Mouse (Mus musculus) cerebellum, adult (tissue): ENCODE results near the gene Ephb1.

Experiments
- ATAC-seq: cut with Nextera tagmentation; 2 replicates; pipeline ENCODE4 v1.9.2; 2017; ENCODE audit warnings: mild to moderate bottlenecking, moderate library complexity, mixed read lengths; ENCODE audit not compliant: insufficient number of reproducible peaks, low FRiP score, low TSS enrichment

Ephb1 gene

DNA sequence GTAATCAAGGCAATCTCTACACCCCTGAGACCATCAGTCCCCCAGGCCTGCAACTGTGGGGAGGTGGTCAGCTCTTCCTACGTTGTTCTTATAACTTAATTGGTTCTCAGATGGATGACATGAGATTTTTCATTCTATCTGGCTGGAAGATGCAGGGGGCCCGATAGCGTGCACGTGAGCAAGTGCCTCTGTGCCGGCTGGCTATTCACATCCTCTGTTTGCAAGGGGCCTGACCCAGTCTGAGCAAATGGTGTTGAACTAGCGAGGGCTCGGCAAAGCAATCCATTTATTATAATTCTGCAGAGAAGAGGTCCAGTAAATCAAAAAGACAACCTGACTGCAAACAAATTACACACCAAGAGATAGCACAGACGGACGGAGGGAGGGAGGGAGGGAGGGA lies 93.0 kb downstream of the Ephb1 start:
- no peak for ATAC-seq

GRCm38 (mm10) chr9:102256407-102256806 lies 98.1 kb downstream of the Ephb1 start:
- no peak for ATAC-seq

DNA sequence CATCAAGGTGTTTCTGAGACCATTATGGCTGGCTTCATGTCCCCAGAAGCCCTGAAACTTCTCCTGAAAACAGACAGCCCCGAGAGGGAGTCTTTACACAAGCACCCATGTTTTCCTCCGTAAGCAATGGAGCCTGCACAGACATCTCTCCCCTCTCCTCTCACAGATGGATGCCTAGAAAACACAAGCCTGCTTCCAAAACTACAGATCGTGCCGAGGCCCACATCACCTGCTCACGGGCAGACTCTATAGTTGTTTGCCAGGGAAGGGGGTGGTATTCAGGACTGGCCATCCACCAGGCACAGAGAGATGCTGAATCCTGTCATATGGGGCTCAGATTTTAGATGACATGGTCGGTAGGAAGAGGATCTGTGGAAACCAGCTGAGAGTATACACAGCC lies 98.7 kb downstream of the Ephb1 start:
- ATAC-seq: no peak

DNA sequence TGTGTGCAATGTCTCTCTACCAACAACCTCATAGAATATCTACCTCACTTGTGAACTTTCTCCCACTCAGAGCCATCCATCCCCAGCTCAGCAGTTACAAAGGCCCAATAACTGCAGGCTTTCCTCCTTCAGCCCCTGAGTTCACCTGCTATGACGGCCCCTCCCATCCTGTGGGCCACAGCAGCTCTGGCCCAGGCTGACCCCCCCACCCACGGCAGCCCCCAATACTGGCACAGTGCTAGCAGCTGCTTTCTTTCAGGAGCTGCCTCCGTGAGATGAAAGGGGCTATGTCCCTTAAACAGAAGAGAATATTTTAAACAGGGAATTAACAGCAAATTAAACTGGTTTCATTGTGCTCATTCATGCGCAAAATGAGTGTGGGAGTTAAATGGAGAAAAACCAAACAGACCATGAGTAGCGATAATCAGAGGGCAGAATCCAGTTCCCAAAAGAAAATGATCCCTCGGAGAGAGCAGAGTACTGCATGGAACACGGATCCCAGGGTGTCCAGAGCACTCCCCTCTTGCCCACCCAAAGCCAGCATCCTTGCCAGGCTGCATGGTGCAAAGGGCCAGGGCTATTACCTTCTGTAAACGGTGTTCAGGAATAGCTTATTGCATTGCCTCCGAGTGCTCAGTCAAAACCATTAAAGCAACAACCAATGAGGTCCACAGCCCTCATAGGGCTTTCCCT lies 105.2 kb downstream of the Ephb1 start:
- no peak for ATAC-seq

DNA sequence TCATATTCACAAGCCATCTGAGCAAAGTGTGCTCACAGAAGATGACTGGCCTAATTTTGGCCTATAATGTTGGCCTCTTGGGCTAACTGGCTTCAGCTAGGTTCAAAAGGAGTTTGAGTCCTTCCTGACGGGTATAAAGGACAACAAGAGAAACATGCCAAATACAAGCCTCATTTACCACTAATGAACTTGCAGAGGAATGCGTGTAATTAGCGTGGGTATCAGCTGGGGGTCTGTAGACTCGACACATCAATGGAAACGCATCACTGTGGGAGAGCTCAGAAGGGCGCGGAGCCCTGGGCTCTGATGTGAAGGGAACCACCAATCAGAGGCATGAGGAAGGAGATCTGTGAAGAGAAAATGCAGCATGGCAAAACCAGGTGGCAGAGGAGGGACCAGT lies 108.9 kb downstream of the Ephb1 start:
- ATAC-seq: no peak

GRCm38 (mm10) chr9:102243296-102243695 lies 111.2 kb downstream of the Ephb1 start:
- ATAC-seq: no peak

GRCm38 (mm10) chr9:102241546-102241945 lies 112.9 kb downstream of the Ephb1 start:
- no peak for ATAC-seq

DNA sequence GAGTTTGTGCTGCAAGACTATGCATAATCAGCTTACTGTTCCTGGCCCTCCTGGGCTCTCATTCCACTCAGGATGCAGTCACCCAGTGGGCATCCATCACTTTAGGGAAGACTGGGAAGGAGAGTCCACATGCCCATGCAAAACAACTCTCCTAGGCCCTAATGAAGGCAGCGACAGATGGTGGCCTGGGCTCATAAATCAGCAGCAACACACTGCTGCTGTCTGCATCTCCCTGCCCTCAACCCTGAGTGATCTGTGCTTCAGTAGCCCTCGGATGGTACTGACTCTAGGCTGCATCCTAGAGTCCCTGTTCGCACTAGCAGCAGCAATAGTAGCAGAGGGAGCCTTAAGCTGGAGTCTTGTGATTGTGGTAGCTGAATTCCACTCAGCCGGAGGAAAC lies 114.3 kb downstream of the Ephb1 start:
- ATAC-seq: no peak

DNA sequence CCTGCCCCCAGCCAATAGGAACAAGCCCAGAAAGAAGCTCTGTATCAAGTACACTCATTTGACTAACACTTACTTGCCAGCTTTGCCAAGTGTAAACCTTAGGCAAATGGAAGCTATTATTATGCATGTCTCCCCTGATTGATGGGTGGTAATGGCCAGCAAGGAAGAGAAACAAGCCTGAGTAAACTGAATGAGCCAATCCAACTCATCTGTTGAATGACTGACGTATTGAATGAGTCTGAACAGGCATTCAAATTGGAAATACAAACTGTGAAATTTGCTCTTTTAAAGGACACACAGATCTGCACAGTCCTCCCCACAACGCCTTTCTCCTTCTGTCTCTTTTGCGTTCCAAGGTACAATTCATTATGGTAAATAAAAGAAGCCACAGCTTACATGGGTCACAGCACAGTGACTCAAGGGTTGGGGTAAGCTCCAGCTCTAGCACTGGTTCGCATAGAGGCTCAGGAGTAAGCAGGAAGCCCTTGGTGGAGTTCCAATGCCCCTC lies 119.0 kb downstream of the Ephb1 start:
- no peak for ATAC-seq

DNA sequence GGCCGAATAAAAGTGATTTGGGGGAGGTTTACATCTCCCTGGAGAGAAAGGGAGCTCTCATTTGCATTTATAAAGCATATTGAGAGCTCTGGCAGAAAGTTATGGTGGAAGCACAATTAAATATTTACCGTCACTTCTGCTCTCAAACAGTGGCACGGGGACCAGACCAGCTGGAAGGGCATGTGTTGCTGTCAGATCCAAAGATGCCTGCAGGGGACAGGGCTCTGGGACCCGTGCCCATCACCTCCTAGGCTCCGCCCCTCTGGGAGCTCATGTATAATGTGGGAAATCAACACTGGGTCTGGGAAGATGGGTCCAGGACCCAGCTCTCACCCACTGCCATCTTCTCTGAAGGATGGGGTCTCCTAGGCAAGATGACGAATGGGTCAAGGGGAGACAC lies 123.2 kb downstream of the Ephb1 start:
- peak; percentile 49; the same call in 1 of the 2 replicates for ATAC-seq

DNA sequence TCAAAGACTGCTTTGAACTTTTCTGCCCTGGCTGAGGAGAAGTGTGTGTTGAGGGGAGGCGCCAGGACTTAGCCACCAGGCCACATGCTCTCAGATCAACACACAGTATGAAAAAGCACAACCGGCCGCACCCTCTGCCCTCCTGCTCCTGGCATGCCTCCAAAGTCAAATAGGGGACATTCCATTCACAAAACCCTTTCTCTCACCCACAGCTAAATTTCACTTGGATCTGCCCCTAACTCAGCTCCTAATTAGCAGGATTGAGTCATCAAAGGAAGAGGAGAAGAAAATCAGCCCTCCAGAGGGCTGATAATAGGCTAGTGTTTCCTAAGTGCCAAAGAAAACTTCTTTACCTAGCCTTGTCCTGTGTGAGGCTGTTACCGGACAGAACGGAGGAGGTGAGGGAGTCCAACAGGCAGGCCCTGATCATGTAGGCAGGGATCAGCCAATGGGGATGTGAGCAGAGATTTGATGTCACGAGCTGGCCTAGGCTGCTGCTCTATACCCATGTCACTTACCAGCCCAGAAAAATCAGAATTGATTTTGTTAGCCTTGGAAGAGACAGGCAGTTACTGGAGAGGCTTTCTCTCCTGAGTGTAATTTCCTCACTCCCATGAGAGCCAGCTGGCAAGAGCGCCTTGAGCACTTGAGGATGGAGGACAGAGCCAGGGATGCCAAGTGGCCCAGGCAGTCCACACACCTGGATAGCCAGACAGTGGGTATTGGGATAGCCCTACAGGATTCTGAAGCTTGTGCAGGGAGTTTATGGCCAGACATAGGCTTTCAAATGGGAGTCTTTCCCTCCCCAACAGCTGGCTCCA lies 137.5 kb downstream of the Ephb1 start:
- no peak for ATAC-seq

- ATAC-seq: no peak
Measured at GRCm38 (mm10) chr9:102212036-102212383, 142.5 kb downstream of the Ephb1 start.

- ATAC-seq: no peak
Measured at GRCm38 (mm10) chr9:102211296-102212035, 143.0 kb downstream of the Ephb1 start.

DNA sequence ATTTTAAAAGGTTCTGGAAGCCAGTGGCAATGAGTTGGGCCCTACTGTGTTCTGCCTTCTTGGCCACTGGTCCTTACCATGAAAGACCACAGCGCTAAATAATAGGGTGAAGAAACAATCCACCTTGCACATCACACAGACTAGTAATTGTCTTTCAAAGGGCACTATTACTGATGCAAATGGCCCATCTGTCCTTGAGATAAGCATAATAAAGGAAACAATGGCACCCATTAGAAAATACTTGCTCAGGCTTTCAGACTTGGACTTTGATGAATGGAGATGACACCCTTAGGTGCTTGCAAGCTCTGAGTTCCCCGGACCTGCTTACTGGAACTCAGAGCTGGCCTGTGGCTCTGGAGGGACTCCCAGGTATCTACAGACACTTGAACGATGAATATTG lies 149.0 kb downstream of the Ephb1 start:
- no peak for ATAC-seq

DNA sequence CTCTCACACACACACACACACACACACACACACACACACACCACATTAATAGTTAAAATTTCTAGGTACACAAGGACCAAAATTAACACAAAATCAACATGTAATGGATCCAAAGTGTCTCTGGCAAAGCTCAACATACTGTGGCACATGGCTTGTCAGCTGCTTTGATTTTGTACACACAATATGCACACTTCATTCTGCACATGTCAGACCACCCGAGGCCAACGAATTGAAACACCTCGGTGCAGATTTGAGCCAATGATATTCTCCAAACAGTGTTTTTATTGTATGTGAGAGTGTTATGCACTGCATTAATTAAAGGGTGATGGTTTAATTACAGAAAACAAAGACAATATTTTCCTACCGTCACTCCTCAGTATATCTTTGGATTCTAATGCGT lies 152.6 kb downstream of the Ephb1 start:
- ATAC-seq: no peak

- no peak for ATAC-seq
Measured at GRCm38 (mm10) chr9:102196856-102197255, 157.6 kb downstream of the Ephb1 start.

- no peak for ATAC-seq
Measured at GRCm38 (mm10) chr9:102194063-102194462, 160.4 kb downstream of the Ephb1 start.

- no peak for ATAC-seq
Measured at GRCm38 (mm10) chr9:102192724-102193685, 161.5 kb downstream of the Ephb1 start.

GRCm38 (mm10) chr9:102190058-102190457 lies 164.4 kb downstream of the Ephb1 start:
- ATAC-seq: no peak

DNA sequence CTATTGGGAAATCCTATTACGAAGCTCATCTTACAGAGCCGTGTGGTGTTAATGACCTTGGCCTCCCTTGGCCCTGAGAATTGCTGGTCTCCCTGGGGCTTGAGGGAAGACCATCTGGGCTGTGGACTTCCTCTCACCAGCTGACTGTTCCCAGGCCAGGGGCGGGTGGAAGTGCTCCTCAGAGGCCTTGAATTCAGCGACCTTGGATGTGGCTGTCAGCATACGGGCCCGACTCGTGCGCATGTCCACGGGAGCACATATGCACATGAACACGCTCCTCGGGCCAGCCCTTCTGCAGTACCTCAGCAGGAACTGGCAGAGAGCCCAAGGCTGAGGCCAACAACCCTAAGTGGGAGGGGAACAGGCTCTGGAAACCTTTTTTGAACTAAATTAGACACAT lies 165.1 kb downstream of the Ephb1 start:
- ATAC-seq: peak; percentile 85
